Mouse (Mus musculus): Measurements from ENCODE around the gene Tmbim1. TPM values are rescaled to one million over a fixed set of nuclear protein-coding genes. Genes with fewer than 3 reads are reported as not detected.
A peak's percentile ranks its signal among the peaks of the same experiment; 100 is the strongest.

Tmbim1 gene
- total RNA-seq, 2 experiments from 2014 or later: 13.6 to 18.4 TPM

- no peak for ATAC-seq (replicated peaks; ENCODE audit: poor library complexity)
These were observed 24.7 kb downstream of the Tmbim1 start for GRCm38 (mm10) chr1:74280591-74281325.

DNA sequence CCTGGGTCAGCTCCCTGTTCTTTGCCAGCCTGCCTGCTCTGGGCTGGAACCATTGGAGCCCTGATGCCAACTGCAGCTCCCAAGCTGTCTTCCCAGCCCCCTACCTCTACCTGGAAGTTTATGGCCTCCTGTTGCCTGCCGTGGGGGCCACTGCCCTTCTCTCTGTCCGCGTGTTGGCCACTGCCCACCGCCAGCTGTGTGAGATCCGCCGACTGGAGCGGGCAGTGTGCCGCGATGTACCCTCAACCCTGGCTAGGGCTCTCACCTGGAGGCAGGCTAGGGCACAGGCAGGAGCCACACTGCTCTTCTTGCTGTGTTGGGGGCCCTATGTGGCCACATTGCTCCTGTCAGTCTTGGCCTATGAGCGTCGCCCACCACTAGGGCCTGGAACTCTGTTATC, 26.4 kb downstream of the Tmbim1 start:
- no peak for ATAC-seq (replicated peaks; ENCODE audit: poor library complexity)

DNA sequence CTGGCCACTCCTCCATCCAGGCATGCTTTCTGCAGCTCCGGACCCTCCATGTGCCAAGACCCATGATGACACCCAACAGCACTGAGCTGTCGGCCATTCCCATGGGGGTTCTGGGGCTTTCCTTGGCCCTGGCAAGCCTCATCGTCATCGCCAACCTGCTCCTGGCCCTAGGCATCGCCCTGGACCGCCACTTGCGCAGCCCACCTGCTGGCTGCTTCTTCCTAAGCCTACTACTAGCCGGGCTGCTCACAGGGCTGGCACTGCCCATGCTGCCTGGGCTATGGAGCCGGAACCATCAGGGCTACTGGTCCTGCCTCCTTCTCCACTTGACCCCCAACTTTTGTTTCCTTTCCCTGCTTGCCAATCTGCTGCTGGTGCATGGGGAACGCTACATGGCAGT, 26.9 kb downstream of the Tmbim1 start, which contains the start of gene Gpbar1:
TSS of gene Gpbar1 (plus strand) at position 13 of the 400 bp plus-strand sequence.
- ATAC-seq (replicated peaks; ENCODE audit: poor library complexity): no peak

- no peak for ATAC-seq (replicated peaks; ENCODE audit: poor library complexity)
These were observed 27.4 kb downstream of the Tmbim1 start for GRCm38 (mm10) chr1:74277883-74278537.

GRCm38 (mm10) chr1:74277041-74277440, 28.4 kb downstream of the Tmbim1 start:
- ATAC-seq (replicated peaks; ENCODE audit: poor library complexity): no peak

GRCm38 (mm10) chr1:74275015-74275414, 30.4 kb downstream of the Tmbim1 start:
- no peak for ATAC-seq (replicated peaks; ENCODE audit: poor library complexity)

DNA sequence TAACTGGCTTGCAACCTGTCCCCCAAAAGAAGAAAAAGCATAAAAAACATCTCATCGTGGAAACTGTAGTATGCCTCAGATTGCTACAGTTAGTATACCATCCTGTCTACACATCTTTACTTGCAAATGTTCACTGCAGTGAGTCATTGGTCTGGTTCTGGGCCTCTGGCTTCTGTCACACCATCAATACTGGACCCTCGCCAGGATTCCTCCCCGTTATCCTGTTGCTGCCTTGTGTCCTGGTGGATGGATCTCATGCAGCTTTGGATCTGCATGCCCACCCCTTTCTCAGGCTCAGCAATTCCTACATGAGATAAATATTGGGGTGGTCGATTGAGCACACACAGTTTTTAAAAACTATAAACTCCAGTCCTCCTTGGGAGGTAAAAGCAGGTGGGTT, 33.8 kb downstream of the Tmbim1 start:
- no peak for ATAC-seq (replicated peaks; ENCODE audit: poor library complexity)

DNA sequence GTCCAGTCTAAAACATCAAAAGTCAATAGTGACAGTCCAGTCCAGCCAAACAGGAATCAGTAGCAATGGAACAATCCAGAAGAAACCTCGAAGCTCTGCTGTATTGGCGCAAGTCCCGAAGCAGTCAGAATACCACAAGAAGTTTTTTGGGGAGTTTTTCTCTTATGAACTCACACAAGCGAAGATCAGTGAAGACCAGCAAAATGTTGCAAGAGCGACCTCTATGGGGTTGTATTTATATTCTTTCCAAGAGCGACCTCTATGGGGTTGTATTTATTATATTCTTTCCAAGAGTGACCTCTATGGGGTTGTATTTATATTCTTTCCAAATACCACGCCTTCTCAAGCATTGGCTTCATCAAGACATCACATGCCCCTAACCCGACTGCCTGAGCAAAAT, 36.7 kb downstream of the Tmbim1 start:
- ATAC-seq (replicated peaks; ENCODE audit: poor library complexity): peak; percentile 37; the same call in 1 of the 2 replicates

DNA sequence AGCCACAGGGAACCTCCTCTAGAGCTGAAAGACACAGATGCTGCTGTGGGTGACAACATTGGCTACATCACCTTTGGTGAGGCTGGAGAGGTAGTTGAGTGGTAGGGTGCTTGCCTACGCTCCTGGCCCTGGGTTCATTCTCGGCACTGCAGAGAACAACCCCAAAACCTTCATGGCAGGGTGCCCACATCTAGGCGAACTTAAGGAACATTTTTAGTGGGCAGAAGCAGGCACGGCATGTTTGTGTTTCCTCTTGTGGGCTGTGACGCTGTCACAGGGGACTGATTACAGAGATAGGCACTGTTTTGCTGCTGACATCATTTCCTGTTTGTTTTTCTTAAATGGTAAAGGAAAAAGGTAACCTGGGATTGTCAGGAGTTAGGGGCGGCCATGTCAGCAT, 42.9 kb downstream of the Tmbim1 start:
- no peak for ATAC-seq (replicated peaks; ENCODE audit: poor library complexity)

DNA sequence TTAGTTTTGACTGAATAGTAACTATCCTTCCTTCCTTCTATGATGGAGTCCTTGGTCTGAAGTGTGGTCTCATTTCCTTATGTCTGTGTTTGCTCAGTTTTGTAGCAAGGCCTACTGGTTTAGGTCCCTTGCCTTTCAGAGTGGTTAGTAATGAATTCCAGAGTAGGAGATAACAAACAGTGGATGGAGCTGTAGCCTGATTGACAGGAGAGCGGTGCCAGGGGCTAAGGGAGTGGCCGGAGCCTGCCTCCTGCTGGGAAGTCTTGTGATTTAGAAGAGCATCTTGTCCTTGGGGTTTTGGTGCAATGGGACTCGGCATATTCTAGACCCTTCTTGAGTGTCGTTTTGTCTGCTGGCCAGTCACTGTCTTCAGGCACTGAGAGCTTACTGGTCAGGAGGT, 48.6 kb downstream of the Tmbim1 start:
- no peak for ATAC-seq (replicated peaks; ENCODE audit: poor library complexity)

DNA sequence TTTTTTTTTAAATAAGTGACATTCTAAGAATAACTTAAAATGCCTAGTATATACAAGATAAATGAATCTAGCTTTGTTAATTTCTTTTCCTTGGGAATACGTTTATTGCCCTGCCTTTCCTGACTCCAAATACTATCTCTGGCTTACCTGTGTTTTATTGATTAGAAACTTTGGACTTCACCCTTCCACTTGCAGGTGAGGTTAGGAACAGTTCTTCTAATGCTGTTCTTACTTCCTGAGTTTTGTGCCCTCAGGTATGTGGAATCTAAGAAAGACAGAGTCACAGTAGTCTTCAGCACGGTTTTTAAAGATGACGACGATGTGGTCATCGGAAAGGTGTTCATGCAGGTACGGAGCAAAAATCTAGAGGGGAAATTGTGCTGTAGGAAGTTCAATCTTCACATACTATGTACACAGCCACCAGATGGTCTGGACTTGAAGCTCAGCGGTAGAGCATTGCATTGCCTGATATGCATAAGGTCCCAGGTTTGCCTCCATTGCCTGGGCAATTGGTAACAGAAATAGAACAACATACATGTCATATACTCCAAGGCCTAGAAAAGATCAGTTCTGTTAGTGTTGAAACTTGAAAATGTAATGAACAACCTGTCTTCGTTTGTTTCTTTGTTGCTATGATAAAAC, 49.6 kb downstream of the Tmbim1 start:
- no peak for ATAC-seq (replicated peaks; ENCODE audit: poor library complexity)

GRCm38 (mm10) chr1:74250096-74250495, 55.3 kb downstream of the Tmbim1 start:
- ATAC-seq (replicated peaks; ENCODE audit: poor library complexity): peak; percentile 35; the same call in 1 of the 2 replicates

DNA sequence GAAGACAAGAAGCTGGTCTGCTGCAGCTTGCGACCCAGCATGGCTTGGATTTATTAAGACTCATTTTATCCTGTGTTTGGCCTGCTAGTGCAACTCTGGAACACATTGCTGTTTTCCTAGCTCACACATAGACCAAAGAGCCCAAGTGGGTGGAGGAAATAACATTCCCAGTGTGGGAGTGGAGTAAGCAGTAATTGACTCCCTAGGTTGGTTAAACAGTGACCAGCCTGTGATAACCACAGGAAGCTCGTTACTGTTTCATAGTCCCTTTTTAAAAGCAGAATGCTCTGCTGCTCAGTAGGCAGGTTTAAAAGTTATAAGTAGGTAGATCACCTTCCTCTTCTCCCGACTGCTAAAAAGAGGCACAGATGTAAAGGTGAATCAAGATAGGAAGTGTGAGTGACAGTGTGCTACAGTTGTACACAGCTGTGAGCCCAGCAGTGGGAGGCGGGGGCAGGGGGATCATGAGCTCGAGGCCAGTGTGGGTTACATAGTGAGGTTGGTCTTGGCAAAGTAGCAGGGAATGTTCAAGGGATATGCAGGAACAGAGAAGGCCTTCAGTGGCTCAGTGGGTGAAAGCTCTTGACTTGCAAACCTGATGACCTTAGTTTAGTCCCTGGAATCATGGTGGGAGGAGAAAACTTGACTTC, 56.0 kb downstream of the Tmbim1 start:
- ATAC-seq (replicated peaks; ENCODE audit: poor library complexity): no peak

DNA sequence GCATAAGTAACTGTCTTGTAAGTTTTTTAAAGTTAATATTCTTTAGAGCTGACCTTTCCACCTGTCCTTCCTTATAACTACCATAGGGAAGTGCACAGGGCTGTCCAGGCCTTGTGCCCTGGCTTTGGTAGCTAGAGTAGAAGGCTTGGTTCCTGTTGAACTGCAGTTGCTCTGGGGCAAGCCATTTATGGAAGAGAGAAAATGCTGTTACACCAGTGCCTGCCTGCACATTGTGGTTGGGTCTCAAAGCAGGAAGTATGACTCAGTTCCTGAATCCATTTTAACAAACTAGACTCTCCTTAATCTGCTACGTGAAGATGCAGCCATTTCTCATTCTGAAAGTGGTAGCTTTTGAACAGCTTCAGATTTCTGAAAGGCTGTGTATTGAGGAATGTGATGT, 56.6 kb downstream of the Tmbim1 start:
- ATAC-seq (replicated peaks; ENCODE audit: poor library complexity): peak; percentile 97

- ATAC-seq (replicated peaks; ENCODE audit: poor library complexity): no peak
These were observed 59.9 kb downstream of the Tmbim1 start for GRCm38 (mm10) chr1:74245525-74245924.

GRCm38 (mm10) chr1:74240832-74241231, 64.6 kb downstream of the Tmbim1 start:
- ATAC-seq (replicated peaks; ENCODE audit: poor library complexity): no peak

- ATAC-seq (replicated peaks; ENCODE audit: poor library complexity): no peak
These were observed 65.1 kb downstream of the Tmbim1 start for GRCm38 (mm10) chr1:74240311-74240710.

- peak; percentile 5; the same call in 1 of the 2 replicates for ATAC-seq (replicated peaks; ENCODE audit: poor library complexity)
These were observed 65.8 kb downstream of the Tmbim1 start for GRCm38 (mm10) chr1:74239618-74240017.

GRCm38 (mm10) chr1:74239162-74239561, 66.3 kb downstream of the Tmbim1 start:
- ATAC-seq (replicated peaks; ENCODE audit: poor library complexity): peak; percentile 5

Measured in megakaryocyte progenitor cell, adult 5-6 weeks (primary cell).